Mouse (Mus musculus) spleen, adult 2 months (tissue): ENCODE data around the gene Ssrp1. TPM values are rescaled to one million over a fixed set of nuclear protein-coding genes. Genes with fewer than 3 reads are reported as not detected.

Experiments used
- DNase-seq, 2 experiments: peaks; one replicate each; pipeline versions ENCODE4 v3.0.0 to v3.0.0-alpha.2; 2012 to 2021; ENCODE audit warnings: low spot score in 2 of 2, low read depth in 1 of 2
- H3K27ac ChIP-seq: fragments of 200-500 bp; 2 replicates; pipeline ENCODE4 v1.5.1; 2012; ENCODE audit warnings: low read length, inconsistent platforms; ENCODE audit not compliant: insufficient read depth
- H3K27me3 ChIP-seq: fragments of 200-500 bp; 2 replicates; pipeline ENCODE4 v1.6.1; 2012; ENCODE audit warnings: mild to moderate bottlenecking, moderate library complexity, low read length, inconsistent platforms; ENCODE audit not compliant: control insufficient read depth, insufficient read depth
- H3K36me3 ChIP-seq: fragments of 200-500 bp; 2 replicates; pipeline ENCODE4 v1.6.1; 2012; ENCODE audit warnings: mild to moderate bottlenecking, low read length, inconsistent platforms; ENCODE audit not compliant: control insufficient read depth, insufficient read depth
- H3K4me1 ChIP-seq: fragments of 200-500 bp; 2 replicates; pipeline ENCODE4 v1.6.1; 2011; ENCODE audit warnings: inconsistent platforms; ENCODE audit not compliant: control insufficient read depth, insufficient read depth, insufficient read length
- H3K4me3 ChIP-seq: fragments of 200-500 bp; 2 replicates; pipeline ENCODE4 v1.5.1; 2011; ENCODE audit warnings: mild to moderate bottlenecking, inconsistent platforms; ENCODE audit not compliant: insufficient read depth, insufficient read length; ENCODE audit errors: extremely low read depth
- CTCF ChIP-seq: fragments of 200-500 bp; IDR thresholded peaks from 2 replicates; pipeline ENCODE4 v1.5.1; 2011; ENCODE audit warnings: mild to moderate bottlenecking, inconsistent platforms; ENCODE audit not compliant: insufficient read depth, insufficient read length, insufficient replicate concordance; ENCODE audit errors: extremely low read depth
- POLR2A ChIP-seq: fragments of 200-500 bp; IDR thresholded peaks from 2 replicates; pipeline ENCODE4 v1.6.1; 2011; ENCODE audit warnings: low read depth, low read length, inconsistent platforms
- WGBS: fragments of 180-500 bp; shearing (Covaris S2); methylation state at CpG from one replicate; pipeline ENCODE4 v1.1.7; 2018; 5-methylcytosine and 5-hydroxymethylcytosine counted together
- polyA plus RNA-seq: library from polyadenylated mRNA; depleted of rRNA; stranded (reverse); fragments of >200 nt; gene quantifications from 2 replicates; pipeline ENCODE4 v1.2.3, GENCODE M21; 2012

Gene Ssrp1
- polyA plus RNA-seq, 1 experiment: 105 TPM

DNA sequence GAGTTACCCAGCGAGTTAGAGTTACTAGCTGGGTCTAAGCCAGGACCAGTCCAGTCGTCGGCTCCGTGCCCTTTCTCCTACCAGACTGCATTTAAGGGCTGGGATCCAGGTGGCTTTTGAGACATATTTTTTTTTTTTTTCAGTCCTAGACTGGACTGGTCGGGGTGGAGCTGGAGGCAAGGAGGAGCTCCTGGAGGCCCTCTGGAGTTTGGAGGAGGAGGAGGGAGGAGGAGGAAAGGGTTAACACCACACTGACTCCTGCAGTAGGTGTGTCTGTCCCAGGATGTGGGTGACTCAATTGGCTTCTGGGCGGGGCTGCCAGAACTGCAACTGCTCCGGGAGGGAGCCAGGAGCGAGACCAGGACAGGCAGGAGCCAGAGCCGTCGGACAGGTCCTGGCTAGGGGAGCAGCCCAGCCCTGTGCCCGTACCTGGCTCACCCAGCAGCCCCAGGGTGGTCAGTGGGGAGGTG is 23.6 kb downstream of the Ssrp1 start:
- no peak overlapping the region for H3K27ac ChIP-seq
- TF ChIP-seq CTCF: no peak

DNA sequence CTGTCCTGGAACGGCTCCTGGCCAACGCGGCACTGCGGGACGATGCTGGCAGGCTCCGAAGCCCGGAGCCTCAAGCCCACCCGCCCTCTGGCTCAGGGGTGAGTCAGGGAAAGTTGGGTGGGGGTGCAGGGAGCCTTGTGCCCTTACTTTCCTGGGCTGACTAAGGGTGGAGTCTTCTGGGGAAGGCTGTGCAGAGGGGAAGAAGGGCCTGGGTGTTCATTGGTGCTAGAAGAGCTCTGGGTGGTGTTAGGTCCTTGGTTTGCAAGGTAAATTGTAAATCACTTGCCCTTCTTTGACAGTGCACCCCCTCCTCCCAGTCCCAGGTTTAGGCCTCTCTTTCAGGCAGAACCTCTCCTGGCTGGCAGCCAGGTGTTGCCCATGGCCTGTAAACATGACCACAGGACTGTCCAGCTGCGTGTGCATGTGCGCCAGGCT is 24.1 kb downstream of the Ssrp1 start:
- no peak overlapping the region for H3K4me3 ChIP-seq
- no peak for DNase-seq
- TF ChIP-seq CTCF: no peak
- no peak for TF ChIP-seq POLR2A
- H3K27ac ChIP-seq: no peak overlapping the region
- H3K4me1 ChIP-seq: peaks cover 3% of the 10 kb centered on the region; the same call in 1 of the 2 replicates
- WGBS: 44% methylated on average over 8 of the region's 10 CpGs
- peaks cover 16% of the 10 kb centered on the region for H3K36me3 ChIP-seq
- no peaks in the 10 kb centered on the region for H3K27me3 ChIP-seq

More for the DNA sequence above, 23.6 kb downstream of the Ssrp1 start:
- Histone ChIP-seq H3K27me3 (no peaks in the 10 kb centered on the region), H3K4me3 (no peak overlapping the region; the same call in 1 of the 2 replicates), H3K4me1 (peaks cover 3% of the 10 kb centered on the region; the same call in 1 of the 2 replicates), H3K36me3 (peaks cover 16% of the 10 kb centered on the region)
- no peak for DNase-seq
- 16% methylated on average over 11 of the region's 11 CpGs for WGBS

- Histone ChIP-seq H3K4me1 (peaks cover 3% of the 10 kb centered on the region; the same call in 1 of the 2 replicates), H3K4me3 (no peak overlapping the region), H3K27me3 (no peaks in the 10 kb centered on the region), H3K36me3 (peaks cover 6% of the 10 kb centered on the region), H3K27ac (no peak overlapping the region)
- TF ChIP-seq POLR2A (no peak), CTCF (no peak)
- 85% methylated on average over 12 of the region's 12 CpGs for WGBS
- DNase-seq: no peak
Observed at GRCm38 (mm10) chr2:85065141-85065875, 28.3 kb downstream of the Ssrp1 start.

- no peak overlapping the region for H3K27ac ChIP-seq
- 92% methylated on average over 5 of the region's 5 CpGs for WGBS
- peaks cover 7% of the 10 kb centered on the region for H3K36me3 ChIP-seq
- H3K4me1 ChIP-seq: no peaks in the 10 kb centered on the region
- H3K27me3 ChIP-seq: no peaks in the 10 kb centered on the region
- no peak for TF ChIP-seq CTCF
- TF ChIP-seq POLR2A: no peak
- H3K4me3 ChIP-seq: no peak overlapping the region
- no peak for DNase-seq
Observed at GRCm38 (mm10) chr2:85066937-85067336, 29.9 kb downstream of the Ssrp1 start.

- TF ChIP-seq POLR2A (no peak), CTCF (no peak)
- no peaks in the 10 kb centered on the region for H3K4me1 ChIP-seq
- no peaks in the 10 kb centered on the region for H3K27me3 ChIP-seq
- WGBS: 86% methylated on average over 10 of the region's 10 CpGs
- no peak for DNase-seq
- peaks cover 12% of the 10 kb centered on the region for H3K36me3 ChIP-seq
- H3K4me3 ChIP-seq: no peak overlapping the region
- no peak overlapping the region for H3K27ac ChIP-seq
Observed at GRCm38 (mm10) chr2:85067903-85068625, 31.0 kb downstream of the Ssrp1 start.

- H3K36me3 ChIP-seq: peaks cover 12% of the 10 kb centered on the region
Observed at GRCm38 (mm10) chr2:85068626-85069025, 31.6 kb downstream of the Ssrp1 start.

More at GRCm38 (mm10) chr2:85068626-85069025, 31.6 kb downstream of the Ssrp1 start:
- DNase-seq: no peak
- Histone ChIP-seq H3K27ac (no peak overlapping the region), H3K27me3 (no peaks in the 10 kb centered on the region), H3K4me3 (no peak overlapping the region), H3K4me1 (no peaks in the 10 kb centered on the region)
- no peak for TF ChIP-seq CTCF
- no peak for TF ChIP-seq POLR2A
- WGBS: 87% methylated on average over 2 of the region's 2 CpGs
